Mouse (Mus musculus): ENCODE results near the gene Slc4a4. TPM values are rescaled to one million over a fixed set of nuclear protein-coding genes. Genes with fewer than 3 reads are reported as not detected.
"Not testable (repeated sequence)": the region's sequence is repeated elsewhere in the genome, so short reads cannot be mapped to it uniquely, and the experiment has no call there.

Gene Slc4a4
- polyA plus RNA-seq, 1 experiment from 2014 or later = 0.47 TPM

- Histone ChIP-seq H3K9ac (ENCODE audit: low read depth, low read length) (no peak overlapping the region), H3K27me3 (ENCODE audit: control insufficient read depth, insufficient read depth, low read depth, low read length) (no peaks in the 10 kb centered on the region), H3K4me3 (ENCODE audit: low read depth, low read length) (no peak overlapping the region), H3K36me3 (ENCODE audit: control insufficient read depth, insufficient read depth) (no peaks in the 10 kb centered on the region), H3K27ac (ENCODE audit: low read length) (no peak overlapping the region), H3K4me2 (ENCODE audit: low read depth, low read length) (no peak overlapping the region), H3K9me3 (replicated peaks; ENCODE audit: control insufficient read depth, low read length) (no peaks in the 10 kb centered on the region), H3K4me1 (ENCODE audit: control insufficient read depth, low read depth, low read length) (no peaks in the 10 kb centered on the region)
- 32% methylated on average over 4 of the region's 4 CpGs for WGBS (ENCODE audit: insufficient replicate concordance)
- ATAC-seq (ENCODE audit: low read depth) = no peak
Observed at GRCm38 (mm10) chr5:89102560-89102959, 215.9 kb downstream of the Slc4a4 start.

- no peak overlapping the region for H3K4me2 ChIP-seq (ENCODE audit: low read depth, low read length)
- WGBS (ENCODE audit: insufficient replicate concordance) = 70% methylated on average over 9 of the region's 9 CpGs
- no peak overlapping the region for H3K27ac ChIP-seq (ENCODE audit: low read length)
- no peaks in the 10 kb centered on the region for H3K4me1 ChIP-seq (ENCODE audit: control insufficient read depth, low read depth, low read length)
- H3K4me3 ChIP-seq (ENCODE audit: low read depth, low read length) = no peak overlapping the region
- H3K9me3 ChIP-seq (replicated peaks; ENCODE audit: control insufficient read depth, low read length) = no peaks in the 10 kb centered on the region
- no peaks in the 10 kb centered on the region for H3K36me3 ChIP-seq (ENCODE audit: control insufficient read depth, insufficient read depth)
- H3K9ac ChIP-seq (ENCODE audit: low read depth, low read length) = no peak overlapping the region
- no peaks in the 10 kb centered on the region for H3K27me3 ChIP-seq (ENCODE audit: control insufficient read depth, insufficient read depth, low read depth, low read length)
- no peak for ATAC-seq (ENCODE audit: low read depth)
Observed at GRCm38 (mm10) chr5:89105346-89105745, 218.7 kb downstream of the Slc4a4 start.

- H3K27me3 ChIP-seq (ENCODE audit: control insufficient read depth, insufficient read depth, low read depth, low read length) = no peaks in the 10 kb centered on the region
- H3K4me3 ChIP-seq (ENCODE audit: low read depth, low read length) = no peak overlapping the region
- H3K36me3 ChIP-seq (ENCODE audit: control insufficient read depth, insufficient read depth) = no peaks in the 10 kb centered on the region
- no peaks in the 10 kb centered on the region for H3K9me3 ChIP-seq (replicated peaks; ENCODE audit: control insufficient read depth, low read length)
- no peaks in the 10 kb centered on the region for H3K4me1 ChIP-seq (ENCODE audit: control insufficient read depth, low read depth, low read length)
- no peak overlapping the region for H3K27ac ChIP-seq (ENCODE audit: low read length)
- H3K4me2 ChIP-seq (ENCODE audit: low read depth, low read length) = no peak overlapping the region
- no peak for ATAC-seq (ENCODE audit: low read depth)
- no peak overlapping the region for H3K9ac ChIP-seq (ENCODE audit: low read depth, low read length)
Observed at GRCm38 (mm10) chr5:89106217-89106616, 219.6 kb downstream of the Slc4a4 start.

GRCm38 (mm10) chr5:89108809-89109208, 222.2 kb downstream of the Slc4a4 start:
- ATAC-seq (ENCODE audit: low read depth) = no peak
- no peaks in the 10 kb centered on the region for H3K36me3 ChIP-seq (ENCODE audit: control insufficient read depth, insufficient read depth)
- H3K27ac ChIP-seq (ENCODE audit: low read length) = no peak overlapping the region
- H3K9me3 ChIP-seq (replicated peaks; ENCODE audit: control insufficient read depth, low read length) = no peaks in the 10 kb centered on the region
- no peak overlapping the region for H3K4me3 ChIP-seq (ENCODE audit: low read depth, low read length)
- 46% methylated on average over 1 of the region's 1 CpGs for WGBS (ENCODE audit: insufficient replicate concordance)
- H3K9ac ChIP-seq (ENCODE audit: low read depth, low read length) = no peak overlapping the region
- H3K4me2 ChIP-seq (ENCODE audit: low read depth, low read length) = no peak overlapping the region
- H3K4me1 ChIP-seq (ENCODE audit: control insufficient read depth, low read depth, low read length) = no peaks in the 10 kb centered on the region
- no peaks in the 10 kb centered on the region for H3K27me3 ChIP-seq (ENCODE audit: control insufficient read depth, insufficient read depth, low read depth, low read length)

- H3K4me2 ChIP-seq (ENCODE audit: low read depth, low read length) = no peak overlapping the region
- H3K36me3 ChIP-seq (ENCODE audit: control insufficient read depth, insufficient read depth) = no peaks in the 10 kb centered on the region
- no peaks in the 10 kb centered on the region for H3K27me3 ChIP-seq (ENCODE audit: control insufficient read depth, insufficient read depth, low read depth, low read length)
- no peak overlapping the region for H3K4me3 ChIP-seq (ENCODE audit: low read depth, low read length)
- H3K27ac ChIP-seq (ENCODE audit: low read length) = no peak overlapping the region
- 63% methylated on average over 2 of the region's 2 CpGs for WGBS (ENCODE audit: insufficient replicate concordance)
- no peak for ATAC-seq (ENCODE audit: low read depth)
- H3K4me1 ChIP-seq (ENCODE audit: control insufficient read depth, low read depth, low read length) = no peaks in the 10 kb centered on the region
- no peaks in the 10 kb centered on the region for H3K9me3 ChIP-seq (replicated peaks; ENCODE audit: control insufficient read depth, low read length)
- no peak overlapping the region for H3K9ac ChIP-seq (ENCODE audit: low read depth, low read length)
Observed at GRCm38 (mm10) chr5:89109832-89110231, 223.2 kb downstream of the Slc4a4 start.

GRCm38 (mm10) chr5:89111987-89112386, 225.4 kb downstream of the Slc4a4 start:
- not testable (repeated sequence) for H3K9me3 ChIP-seq (replicated peaks; ENCODE audit: control insufficient read depth, low read length); H3K27ac ChIP-seq (ENCODE audit: low read length); H3K4me3 ChIP-seq (ENCODE audit: low read depth, low read length); H3K36me3 ChIP-seq (ENCODE audit: control insufficient read depth, insufficient read depth); H3K4me1 ChIP-seq (ENCODE audit: control insufficient read depth, low read depth, low read length); ATAC-seq (ENCODE audit: low read depth); H3K27me3 ChIP-seq (ENCODE audit: control insufficient read depth, insufficient read depth, low read depth, low read length); H3K4me2 ChIP-seq (ENCODE audit: low read depth, low read length); H3K9ac ChIP-seq (ENCODE audit: low read depth, low read length)
- WGBS (ENCODE audit: insufficient replicate concordance) = 75% methylated on average over 9 of the region's 17 CpGs

- H3K36me3 ChIP-seq (ENCODE audit: control insufficient read depth, insufficient read depth) = no peaks in the 10 kb centered on the region
- H3K4me2 ChIP-seq (ENCODE audit: low read depth, low read length) = no peak overlapping the region
- H3K27ac ChIP-seq (ENCODE audit: low read length) = no peak overlapping the region
- H3K4me1 ChIP-seq (ENCODE audit: control insufficient read depth, low read depth, low read length) = no peaks in the 10 kb centered on the region
- no peaks in the 10 kb centered on the region for H3K27me3 ChIP-seq (ENCODE audit: control insufficient read depth, insufficient read depth, low read depth, low read length)
- H3K9me3 ChIP-seq (replicated peaks; ENCODE audit: control insufficient read depth, low read length) = no peaks in the 10 kb centered on the region
- H3K9ac ChIP-seq (ENCODE audit: low read depth, low read length) = no peak overlapping the region
- no peak for ATAC-seq (ENCODE audit: low read depth)
- WGBS (ENCODE audit: insufficient replicate concordance) = 33% methylated on average over 1 of the region's 1 CpGs
- no peak overlapping the region for H3K4me3 ChIP-seq (ENCODE audit: low read depth, low read length)
Observed at GRCm38 (mm10) chr5:89120881-89121280, 234.3 kb downstream of the Slc4a4 start.

GRCm38 (mm10) chr5:89123270-89123903, 236.8 kb downstream of the Slc4a4 start:
- H3K27ac ChIP-seq (ENCODE audit: low read length) = no peak overlapping the region
- H3K4me1 ChIP-seq (ENCODE audit: control insufficient read depth, low read depth, low read length) = no peaks in the 10 kb centered on the region
- H3K4me3 ChIP-seq (ENCODE audit: low read depth, low read length) = no peak overlapping the region
- H3K27me3 ChIP-seq (ENCODE audit: control insufficient read depth, insufficient read depth, low read depth, low read length) = no peaks in the 10 kb centered on the region
- no peak overlapping the region for H3K4me2 ChIP-seq (ENCODE audit: low read depth, low read length)
- WGBS (ENCODE audit: insufficient replicate concordance) = 65% methylated on average over 9 of the region's 9 CpGs
- ATAC-seq (ENCODE audit: low read depth) = no peak
- H3K36me3 ChIP-seq (ENCODE audit: control insufficient read depth, insufficient read depth) = no peaks in the 10 kb centered on the region
- H3K9ac ChIP-seq (ENCODE audit: low read depth, low read length) = no peak overlapping the region
- no peaks in the 10 kb centered on the region for H3K9me3 ChIP-seq (replicated peaks; ENCODE audit: control insufficient read depth, low read length)

GRCm38 (mm10) chr5:89128210-89128609, 241.6 kb downstream of the Slc4a4 start:
- no peak overlapping the region for H3K4me2 ChIP-seq (ENCODE audit: low read depth, low read length)
- H3K4me3 ChIP-seq (ENCODE audit: low read depth, low read length) = no peak overlapping the region
- no peak overlapping the region for H3K27ac ChIP-seq (ENCODE audit: low read length)
- no peaks in the 10 kb centered on the region for H3K9me3 ChIP-seq (replicated peaks; ENCODE audit: control insufficient read depth, low read length)
- no peaks in the 10 kb centered on the region for H3K27me3 ChIP-seq (ENCODE audit: control insufficient read depth, insufficient read depth, low read depth, low read length)
- no peak overlapping the region for H3K9ac ChIP-seq (ENCODE audit: low read depth, low read length)
- H3K4me1 ChIP-seq (ENCODE audit: control insufficient read depth, low read depth, low read length) = no peaks in the 10 kb centered on the region
- no peak for ATAC-seq (ENCODE audit: low read depth)
- H3K36me3 ChIP-seq (ENCODE audit: control insufficient read depth, insufficient read depth) = no peaks in the 10 kb centered on the region
- WGBS (ENCODE audit: insufficient replicate concordance) = 70% methylated on average over 6 of the region's 6 CpGs

Data from liver, embryonic 16.5 days (tissue).